Mouse (Mus musculus) ES-E14 (cell line): ENCODE data around the gene Rnf181.

Experiments
- HCFC1 ChIP-seq: IDR thresholded peaks from 2 replicates; pipeline ENCODE4 v1.6.1; 2012; ENCODE audit warnings: low read length, inconsistent platforms, borderline replicate concordance; ENCODE audit not compliant: insufficient read depth
- MAFK ChIP-seq: IDR thresholded peaks from 2 replicates; pipeline ENCODE4 v1.6.1; 2014; ENCODE audit warnings: mild to moderate bottlenecking, low read depth, low read length, inconsistent platforms; ENCODE audit not compliant: insufficient read depth

DNA sequence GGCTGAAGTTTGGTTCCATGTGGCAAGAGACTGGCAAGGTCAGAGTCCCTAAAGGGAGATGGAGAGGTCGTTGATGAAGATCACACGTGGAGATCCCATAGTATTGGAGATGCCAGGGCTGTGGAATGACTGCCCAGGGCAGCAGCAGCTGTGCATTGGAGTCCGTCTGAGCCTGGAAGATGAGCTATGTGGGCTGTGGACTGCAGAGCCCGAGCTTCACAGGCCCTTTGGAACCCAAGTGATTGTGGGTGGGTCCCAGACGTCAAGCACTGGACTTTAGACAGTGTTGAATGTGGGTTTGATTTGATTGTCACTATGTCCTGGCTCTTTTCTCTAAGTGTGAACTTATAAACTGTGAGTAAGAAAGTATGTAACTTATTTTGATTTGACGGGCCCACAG lies 1.8 kb downstream of the Rnf181 start:
- TF ChIP-seq MAFK (no peak), HCFC1 (no peak)
